Mouse (Mus musculus): ENCODE results near the gene Fam160b1.

GRCm38 (mm10) chr19:57328269-57328668 lies 32.2 kb upstream of the Fam160b1 start:
- TF ChIP-seq CTCF (IDR thresholded peaks at IDR 0.05; ENCODE audit: low read depth) (no peak), EP300 (IDR thresholded peaks at IDR 0.05; ENCODE audit: low read depth) (no peak)
